Mouse (Mus musculus): ENCODE measurements at regions not wholly inside any gene's neighbourhood (a gene's known extent, or its start where the extent isn't known, plus 50 kb on each side); places are given as distances from the start of the nearest gene placed in this dataset.
"Not testable (repeated sequence)": the region's sequence is repeated elsewhere in the genome, so short reads cannot be mapped to it uniquely, and the experiment has no call there.

- WGBS = 62% methylated on average over 1 of the region's 1 CpGs
- Histone ChIP-seq H3K4me2 (ENCODE audit: low read depth, low read length) (no peak overlapping the region), H3K27ac (ENCODE audit: low read length) (no peak overlapping the region), H3K36me3 (ENCODE audit: control insufficient read depth, insufficient read depth, low read length) (no peaks in the 10 kb centered on the region), H3K9ac (ENCODE audit: low read depth, low read length) (no peak overlapping the region), H3K4me1 (ENCODE audit: control insufficient read depth, insufficient read depth, low read length) (no peaks in the 10 kb centered on the region), H3K27me3 (replicated peaks; ENCODE audit: control insufficient read depth, insufficient read depth, low read length) (no peaks in the 10 kb centered on the region), H3K4me3 (ENCODE audit: low read length) (no peak overlapping the region), H3K9me3 (ENCODE audit: control insufficient read depth, low read length) (no peaks in the 10 kb centered on the region)
- ATAC-seq = no peak
These were observed 133.7 kb upstream of the 1700025G04Rik start for GRCm38 (mm10) chr1:152223666-152224065.

GRCm38 (mm10) chr1:152220804-152221565, 131.1 kb upstream of the 1700025G04Rik start:
- H3K4me3 ChIP-seq (ENCODE audit: low read length) = no peak overlapping the region
- no peak overlapping the region for H3K4me2 ChIP-seq (ENCODE audit: low read depth, low read length)
- ATAC-seq = no peak
- H3K27ac ChIP-seq (ENCODE audit: low read length) = no peak overlapping the region
- no peaks in the 10 kb centered on the region for H3K36me3 ChIP-seq (ENCODE audit: control insufficient read depth, insufficient read depth, low read length)
- no peaks in the 10 kb centered on the region for H3K4me1 ChIP-seq (ENCODE audit: control insufficient read depth, insufficient read depth, low read length)
- no peaks in the 10 kb centered on the region for H3K9me3 ChIP-seq (ENCODE audit: control insufficient read depth, low read length)
- WGBS = 59% methylated on average over 14 of the region's 14 CpGs
- no peaks in the 10 kb centered on the region for H3K27me3 ChIP-seq (replicated peaks; ENCODE audit: control insufficient read depth, insufficient read depth, low read length)
- no peak overlapping the region for H3K9ac ChIP-seq (ENCODE audit: low read depth, low read length)

- H3K27me3 ChIP-seq (replicated peaks; ENCODE audit: control insufficient read depth, insufficient read depth, low read length); H3K9me3 ChIP-seq (ENCODE audit: control insufficient read depth, low read length); H3K36me3 ChIP-seq (ENCODE audit: control insufficient read depth, insufficient read depth, low read length); H3K4me3 ChIP-seq (ENCODE audit: low read length); H3K4me2 ChIP-seq (ENCODE audit: low read depth, low read length); ATAC-seq; H3K27ac ChIP-seq (ENCODE audit: low read length); H3K4me1 ChIP-seq (ENCODE audit: control insufficient read depth, insufficient read depth, low read length); H3K9ac ChIP-seq (ENCODE audit: low read depth, low read length): not testable (repeated sequence)
- WGBS = 69% methylated on average over 5 of the region's 5 CpGs
These were observed 129.8 kb upstream of the 1700025G04Rik start for GRCm38 (mm10) chr1:152219752-152220151.

- Histone ChIP-seq H3K9ac (ENCODE audit: low read depth, low read length) (no peak overlapping the region), H3K36me3 (ENCODE audit: control insufficient read depth, insufficient read depth, low read length) (no peaks in the 10 kb centered on the region), H3K27me3 (replicated peaks; ENCODE audit: control insufficient read depth, insufficient read depth, low read length) (no peaks in the 10 kb centered on the region), H3K4me3 (ENCODE audit: low read length) (no peak overlapping the region), H3K9me3 (ENCODE audit: control insufficient read depth, low read length) (no peaks in the 10 kb centered on the region), H3K27ac (ENCODE audit: low read length) (no peak overlapping the region), H3K4me2 (ENCODE audit: low read depth, low read length) (no peak overlapping the region), H3K4me1 (ENCODE audit: control insufficient read depth, insufficient read depth, low read length) (no peaks in the 10 kb centered on the region)
- WGBS = 65% methylated on average over 4 of the region's 4 CpGs
- ATAC-seq = no peak
These were observed 127.5 kb upstream of the 1700025G04Rik start for GRCm38 (mm10) chr1:152217404-152217803.

- Histone ChIP-seq H3K4me3 (ENCODE audit: low read length) (no peak overlapping the region), H3K4me1 (ENCODE audit: control insufficient read depth, insufficient read depth, low read length) (no peaks in the 10 kb centered on the region), H3K27me3 (replicated peaks; ENCODE audit: control insufficient read depth, insufficient read depth, low read length) (no peaks in the 10 kb centered on the region), H3K27ac (ENCODE audit: low read length) (no peak overlapping the region), H3K36me3 (ENCODE audit: control insufficient read depth, insufficient read depth, low read length) (no peaks in the 10 kb centered on the region), H3K4me2 (ENCODE audit: low read depth, low read length) (no peak overlapping the region), H3K9me3 (ENCODE audit: control insufficient read depth, low read length) (no peaks in the 10 kb centered on the region), H3K9ac (ENCODE audit: low read depth, low read length) (no peak overlapping the region)
- no peak for ATAC-seq
- 73% methylated on average over 2 of the region's 2 CpGs for WGBS
These were observed 124.5 kb upstream of the 1700025G04Rik start for GRCm38 (mm10) chr1:152214376-152214775.

GRCm38 (mm10) chr1:152203187-152203586, 113.3 kb upstream of the 1700025G04Rik start:
- 37% methylated on average over 2 of the region's 2 CpGs for WGBS
- no peak overlapping the region for H3K9ac ChIP-seq (ENCODE audit: low read depth, low read length)
- no peak overlapping the region for H3K4me3 ChIP-seq (ENCODE audit: low read length)
- no peaks in the 10 kb centered on the region for H3K27me3 ChIP-seq (replicated peaks; ENCODE audit: control insufficient read depth, insufficient read depth, low read length)
- no peaks in the 10 kb centered on the region for H3K36me3 ChIP-seq (ENCODE audit: control insufficient read depth, insufficient read depth, low read length)
- peaks cover 3% of the 10 kb centered on the region; the same call in 1 of the 2 replicates for H3K4me1 ChIP-seq (ENCODE audit: control insufficient read depth, insufficient read depth, low read length)
- H3K27ac ChIP-seq (ENCODE audit: low read length) = no peak overlapping the region
- ATAC-seq = peak; percentile 63; the same call in 1 of the 2 replicates
- no peak overlapping the region for H3K4me2 ChIP-seq (ENCODE audit: low read depth, low read length)
- H3K9me3 ChIP-seq (ENCODE audit: control insufficient read depth, low read length) = no peaks in the 10 kb centered on the region

- Histone ChIP-seq H3K27ac (ENCODE audit: low read length) (no peak overlapping the region), H3K9me3 (ENCODE audit: control insufficient read depth, low read length) (no peaks in the 10 kb centered on the region), H3K4me2 (ENCODE audit: low read depth, low read length) (no peak overlapping the region), H3K36me3 (ENCODE audit: control insufficient read depth, insufficient read depth, low read length) (no peaks in the 10 kb centered on the region), H3K4me1 (ENCODE audit: control insufficient read depth, insufficient read depth, low read length) (no peaks in the 10 kb centered on the region), H3K27me3 (replicated peaks; ENCODE audit: control insufficient read depth, insufficient read depth, low read length) (no peaks in the 10 kb centered on the region), H3K9ac (ENCODE audit: low read depth, low read length) (no peak overlapping the region), H3K4me3 (ENCODE audit: low read length) (no peak overlapping the region)
- ATAC-seq = no peak
- 43% methylated on average over 6 of the region's 6 CpGs for WGBS
These were observed 98.8 kb upstream of the 1700025G04Rik start for GRCm38 (mm10) chr1:152188700-152189099.

- Histone ChIP-seq H3K9me3 (ENCODE audit: control insufficient read depth, low read length) (no peaks in the 10 kb centered on the region), H3K36me3 (ENCODE audit: control insufficient read depth, insufficient read depth, low read length) (no peaks in the 10 kb centered on the region), H3K4me2 (ENCODE audit: low read depth, low read length) (no peak overlapping the region), H3K4me3 (ENCODE audit: low read length) (no peak overlapping the region), H3K27ac (ENCODE audit: low read length) (no peak overlapping the region), H3K4me1 (ENCODE audit: control insufficient read depth, insufficient read depth, low read length) (no peaks in the 10 kb centered on the region), H3K27me3 (replicated peaks; ENCODE audit: control insufficient read depth, insufficient read depth, low read length) (no peaks in the 10 kb centered on the region), H3K9ac (ENCODE audit: low read depth, low read length) (no peak overlapping the region)
- WGBS = 79% methylated on average over 3 of the region's 3 CpGs
- no peak for ATAC-seq
These were observed 95.0 kb upstream of the 1700025G04Rik start for GRCm38 (mm10) chr1:152184956-152185355.

- WGBS = 84% methylated on average over 9 of the region's 9 CpGs
- Histone ChIP-seq H3K27ac (ENCODE audit: low read length) (no peak overlapping the region), H3K4me3 (ENCODE audit: low read length) (no peak overlapping the region), H3K27me3 (replicated peaks; ENCODE audit: control insufficient read depth, insufficient read depth, low read length) (no peaks in the 10 kb centered on the region), H3K9ac (ENCODE audit: low read depth, low read length) (no peak overlapping the region), H3K4me2 (ENCODE audit: low read depth, low read length) (no peak overlapping the region), H3K4me1 (ENCODE audit: control insufficient read depth, insufficient read depth, low read length) (no peaks in the 10 kb centered on the region), H3K9me3 (ENCODE audit: control insufficient read depth, low read length) (no peaks in the 10 kb centered on the region), H3K36me3 (ENCODE audit: control insufficient read depth, insufficient read depth, low read length) (no peaks in the 10 kb centered on the region)
- ATAC-seq = no peak
These were observed 86.5 kb upstream of the 1700025G04Rik start for GRCm38 (mm10) chr1:152176267-152176970.

Data from intestine, embryonic 16.5 days (tissue).